8 mouse cellular contexts compared by ENCODE assay signal in the genomic region with DNA sequence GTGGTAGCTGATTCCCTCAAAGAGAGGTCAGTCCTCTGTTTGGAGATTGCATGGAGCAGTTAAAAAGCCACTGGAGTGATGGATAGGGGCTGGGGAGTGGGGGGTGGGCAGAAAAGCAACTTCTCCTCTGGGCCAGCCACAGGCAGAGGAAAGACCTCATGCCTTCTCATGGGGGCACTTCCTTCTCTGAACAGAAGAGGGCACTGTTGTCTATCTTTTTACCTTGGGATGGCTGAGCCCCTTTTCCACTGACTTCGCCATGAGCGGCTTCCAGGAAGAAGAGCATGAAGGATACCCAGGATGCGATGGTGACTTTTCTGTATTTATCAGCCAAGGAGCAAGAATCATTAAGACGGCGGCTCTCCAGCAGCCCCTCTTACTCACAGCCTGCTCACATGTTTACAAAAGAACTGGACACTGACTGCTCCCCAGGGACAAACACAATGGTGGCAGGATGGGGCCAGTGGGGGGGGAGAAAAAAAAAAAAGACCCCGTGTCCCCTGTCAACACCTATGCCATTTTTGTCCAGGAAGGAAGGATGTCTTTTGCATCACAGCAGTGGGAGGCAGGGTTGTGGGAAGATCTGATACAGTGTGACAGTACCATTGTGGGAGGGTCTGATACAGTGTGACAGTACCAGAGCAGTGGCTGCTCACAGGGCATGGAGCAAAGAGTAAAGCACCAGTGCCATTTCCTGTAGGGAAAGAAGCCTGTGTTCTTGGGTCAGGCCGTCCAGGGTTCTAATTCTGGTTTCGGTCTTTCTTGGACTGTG. TPM values are rescaled to one million over a fixed set of nuclear protein-coding genes. Genes with fewer than 3 reads are reported as not detected.
DNase-seq lines count a peak whose midpoint lies in the region; ATAC-seq and TF ChIP-seq lines count a peak whose summit lies in the region.

No protein-coding gene starts in this region.

- TF ChIP-seq CTCF in hindbrain, postnatal 0 days (IDR thresholded peaks at IDR 0.05; ENCODE audit: low read depth) = peak; percentile 92

- no peaks in the 10 kb centered on the region for H3K9me3 ChIP-seq in hindbrain, postnatal 0 days (ENCODE audit: low read length)
- H3K9me3 ChIP-seq in megakaryocyte, embryonic 14.5 days = no peaks in the 10 kb centered on the region

- peak overlapping the region; percentile 49 for H3K4me2 ChIP-seq in hindbrain, postnatal 0 days (ENCODE audit: low read depth, low read length)

- intact Hi-C loops in left cerebral cortex, postnatal 10 days (cut with DNase I) = loop anchor here (2.0 to 5.0 kb wide), 2 partner anchors 42 to 132 kb away; no protein-coding TSS in a partner anchor

- H3K4me1 ChIP-seq in hindbrain, postnatal 0 days (ENCODE audit: insufficient read depth, low read length) = 0 out of 2 replicates have a peak, but pooled peaks cover 8% of the 10 kb centered on the region
- peaks cover 40% of the 10 kb centered on the region for H3K4me1 ChIP-seq in megakaryocyte, embryonic 14.5 days

- no peaks in the 10 kb centered on the region for H3K36me3 ChIP-seq in hindbrain, postnatal 0 days (ENCODE audit: insufficient read depth, low read length)
- H3K36me3 ChIP-seq in megakaryocyte, embryonic 14.5 days (replicated peaks; ENCODE audit: low read length) = no peaks in the 10 kb centered on the region

- peak; percentile 82 to 96 for DNase-seq in adrenal gland, adult (ENCODE audit: inconsistent age in 2 of 2, low spot score in 1 of 2)
- DNase-seq in cerebellum, postnatal 25 days = peak; percentile 74 to 86
- DNase-seq in gastrocnemius, adult 18-20 months (ENCODE audit: low spot score) = peak; percentile 87
- DNase-seq in hindbrain, postnatal 0 days (ENCODE audit: low spot score) = peak; percentile 89
- peak; percentile 74 to 81 for DNase-seq in left cerebral cortex, postnatal 10 days (ENCODE audit: extremely low spot score in 1 of 2, low spot score in 2 of 2)
- DNase-seq in right cerebral cortex, adult 2 months (ENCODE audit: low spot score in 2 of 2) = peak; percentile 85 to 86

- peak overlapping the region; percentile 18 for H3K4me3 ChIP-seq in hindbrain, postnatal 0 days (ENCODE audit: low read length)
- peak overlapping the region; percentile 86 for H3K4me3 ChIP-seq in megakaryocyte, embryonic 14.5 days (replicated peaks)

- ATAC-seq in hindbrain, postnatal 0 days = peak; percentile 61
- no peak for ATAC-seq in inflammation-experienced regulatory T-cells, adult 6 months

- H3K27me3 ChIP-seq in hindbrain, postnatal 0 days (ENCODE audit: insufficient read depth, low read length) = no peaks in the 10 kb centered on the region
- peaks cover 4% of the 10 kb centered on the region for H3K27me3 ChIP-seq in megakaryocyte, embryonic 14.5 days (replicated peaks)

- H3K27ac ChIP-seq in hindbrain, postnatal 0 days = no peak overlapping the region

- H3K9ac ChIP-seq in hindbrain, postnatal 0 days (replicated peaks; ENCODE audit: low read length) = peak overlapping the region; percentile 24; the same call in 1 of the 2 replicates

- WGBS in hindbrain, postnatal 0 days = 7% methylated on average over 8 of the region's 8 CpGs

RNA-seq across cellular contexts. Expression of gene Cnp, which starts 4.1 kb away (rescaled TPM):
- total RNA-seq in gastrocnemius, adult 18-20 months (2021) = 1 to 10 TPM; 3.8 to 5.0 TPM
- 95.3 and 125 TPM in 2 replicates for total RNA-seq in hindbrain, postnatal 0 days (2014; rRNA removed)
- 121 and 146 TPM in 2 replicates for polyA plus RNA-seq in hindbrain, postnatal 0 days (2015; fragmentation: Nextera tagmentation; extraction: Ambion mirVana)
- 100 to 1,000 TPM in 1 of 2 experiments, 10 to 100 TPM in 1; 73.3 to 104 TPM for total RNA-seq in left cerebral cortex, postnatal 10 days (2021)
- 13.3 and 17.1 TPM in 2 replicates for polyA plus RNA-seq in megakaryocyte, embryonic 14.5 days (2012; ENCODE audit: insufficient read depth, low replicate concordance)
- polyA plus RNA-seq in inflammation-experienced regulatory T-cells, adult 6 months (2017; shearing (Covaris generic)) = 100 to 1,000 TPM; 159 to 192 (median 165) TPM

RNA-seq across cellular contexts. Expression of gene Ttc25, which starts 25.2 kb away (rescaled TPM):
- under 1 TPM; 0.33 to 0.48 TPM for total RNA-seq in gastrocnemius, adult 18-20 months (2021)
- 1.5 and 2.4 TPM in 2 replicates for total RNA-seq in hindbrain, postnatal 0 days (2014; rRNA removed)
- 1.8 and 2.0 TPM in 2 replicates for polyA plus RNA-seq in hindbrain, postnatal 0 days (2015; fragmentation: Nextera tagmentation; extraction: Ambion mirVana)
- total RNA-seq in left cerebral cortex, postnatal 10 days (2021) = under 1 TPM; 0.53 to 0.77 TPM
- 0.29 TPM in 1 of 2 replicates, not detected in the other for polyA plus RNA-seq in megakaryocyte, embryonic 14.5 days (2012; ENCODE audit: insufficient read depth, low replicate concordance)
- polyA plus RNA-seq in inflammation-experienced regulatory T-cells, adult 6 months (2017; shearing (Covaris generic)) = under 1 TPM in 2 of 3 experiments, not detected in 1; 0.15 to 0.21 TPM

RNA-seq across cellular contexts. Expression of gene Acly, which starts 42.8 kb away (rescaled TPM):
- 10 to 100 TPM in 1 of 2 experiments, 1 to 10 TPM in 1; 9.5 to 12.2 TPM for total RNA-seq in gastrocnemius, adult 18-20 months (2021)
- 229 and 235 TPM in 2 replicates for total RNA-seq in hindbrain, postnatal 0 days (2014; rRNA removed)
- polyA plus RNA-seq in hindbrain, postnatal 0 days (2015; fragmentation: Nextera tagmentation; extraction: Ambion mirVana) = 130 and 135 TPM in 2 replicates
- 100 to 1,000 TPM; 138 to 151 TPM for total RNA-seq in left cerebral cortex, postnatal 10 days (2021)
- polyA plus RNA-seq in megakaryocyte, embryonic 14.5 days (2012; ENCODE audit: insufficient read depth, low replicate concordance) = 7.2 and 21.1 TPM in 2 replicates
- polyA plus RNA-seq in inflammation-experienced regulatory T-cells, adult 6 months (2017; shearing (Covaris generic)) = 10 to 100 TPM; 72.3 to 78.0 (median 76.2) TPM

RNA-seq across cellular contexts. Expression of gene Nkiras2, which starts 48.4 kb away (rescaled TPM):
- 10 to 100 TPM; 16.6 to 17.4 TPM for total RNA-seq in gastrocnemius, adult 18-20 months (2021)
- total RNA-seq in hindbrain, postnatal 0 days (2014; rRNA removed) = 125 and 131 TPM in 2 replicates
- polyA plus RNA-seq in hindbrain, postnatal 0 days (2015; fragmentation: Nextera tagmentation; extraction: Ambion mirVana) = 77.5 and 82.1 TPM in 2 replicates
- total RNA-seq in left cerebral cortex, postnatal 10 days (2021) = 10 to 100 TPM; 28.1 to 29.6 TPM
- 62.7 and 103 TPM in 2 replicates for polyA plus RNA-seq in megakaryocyte, embryonic 14.5 days (2012; ENCODE audit: insufficient read depth, low replicate concordance)
- 10 to 100 TPM; 24.1 to 32.6 (median 27.2) TPM for polyA plus RNA-seq in inflammation-experienced regulatory T-cells, adult 6 months (2017; shearing (Covaris generic))

RNA-seq across cellular contexts. Expression of gene Dnajc7, which starts 49.4 kb away (rescaled TPM):
- 100 to 1,000 TPM in 1 of 2 experiments, 10 to 100 TPM in 1; 81.1 to 111 TPM for total RNA-seq in gastrocnemius, adult 18-20 months (2021)
- 64.6 and 73.8 TPM in 2 replicates for total RNA-seq in hindbrain, postnatal 0 days (2014; rRNA removed)
- polyA plus RNA-seq in hindbrain, postnatal 0 days (2015; fragmentation: Nextera tagmentation; extraction: Ambion mirVana) = 237 and 246 TPM in 2 replicates
- 100 to 1,000 TPM; 234 to 253 TPM for total RNA-seq in left cerebral cortex, postnatal 10 days (2021)
- polyA plus RNA-seq in megakaryocyte, embryonic 14.5 days (2012; ENCODE audit: insufficient read depth, low replicate concordance) = 1.8 and 86.6 TPM in 2 replicates
- 100 to 1,000 TPM; 283 to 389 (median 360) TPM for polyA plus RNA-seq in inflammation-experienced regulatory T-cells, adult 6 months (2017; shearing (Covaris generic))

Comparison
In these comparisons a context has a peak if more than half of its experiments do, and no peak if none do; other contexts are left out.
1. RNA of gene Cnp, which starts 4.1 kb away (total RNA-seq): 95.3 to 125 TPM in hindbrain, postnatal 0 days and 73.3 to 104 TPM in left cerebral cortex, postnatal 10 days; 3.8 to 5.0 TPM in gastrocnemius, adult 18-20 months; every median in the first group is over 10 times any median in the second.
2. RNA of gene Acly, which starts 42.8 kb away (total RNA-seq): 229 to 235 TPM in hindbrain, postnatal 0 days and 138 to 151 TPM in left cerebral cortex, postnatal 10 days; 9.5 to 12.2 TPM in gastrocnemius, adult 18-20 months; every median in the first group is over 10 times any median in the second.
3. Peak in every context shown above with its lines, with median percentiles within 50 percentile points of each other: DNase-seq.